Mouse (Mus musculus): Measurements from ENCODE around the gene Gm42791.

Gene Gm42791

DNA sequence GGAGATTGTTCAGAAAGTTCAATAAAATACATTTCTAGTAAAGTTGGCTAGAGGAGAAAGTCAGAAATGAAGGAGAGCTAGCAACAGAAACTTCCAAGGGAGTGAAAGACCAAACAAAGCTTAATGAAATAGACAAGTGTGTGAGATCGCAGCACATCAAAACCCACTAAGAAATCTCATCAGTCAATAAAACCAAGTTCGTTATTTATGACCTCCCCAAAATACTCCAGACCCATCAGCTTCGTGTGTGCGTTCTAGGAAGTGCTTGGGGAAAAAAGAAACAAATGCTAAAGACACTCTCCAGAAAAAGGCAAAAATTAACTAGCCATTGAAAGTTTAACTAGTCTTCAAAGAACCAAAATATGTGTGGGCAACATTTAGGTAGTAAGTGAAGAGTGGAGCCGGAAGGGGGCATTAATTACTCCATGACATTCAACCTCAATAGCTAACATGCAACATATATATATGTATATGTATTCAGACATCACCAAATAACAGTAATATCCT lies 67.2 kb downstream of the Gm42791 start:
- no peak for DNase-seq (ENCODE audit: low spot score in 2 of 2)

DNA sequence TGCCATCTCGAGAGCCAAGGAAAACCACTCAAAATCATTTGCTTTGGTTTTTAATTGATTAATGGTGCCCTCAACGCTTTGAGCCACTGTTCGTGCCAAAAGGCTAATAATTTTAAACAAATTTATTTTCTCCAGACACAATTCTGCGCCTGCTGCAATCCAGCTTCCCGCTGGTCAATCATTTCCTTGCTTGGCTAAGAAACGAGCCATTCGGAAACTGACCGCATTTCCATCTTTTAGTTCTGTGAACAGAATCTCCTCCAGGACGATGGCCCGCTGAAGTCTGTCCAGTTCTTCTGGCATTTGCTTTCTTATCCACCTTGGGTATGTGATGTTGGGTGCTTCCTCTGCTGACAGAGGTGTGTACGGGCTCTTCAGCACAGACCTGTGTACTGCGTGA lies 70.4 kb downstream of the Gm42791 start:
- no peak for DNase-seq (ENCODE audit: low spot score in 2 of 2)

DNA sequence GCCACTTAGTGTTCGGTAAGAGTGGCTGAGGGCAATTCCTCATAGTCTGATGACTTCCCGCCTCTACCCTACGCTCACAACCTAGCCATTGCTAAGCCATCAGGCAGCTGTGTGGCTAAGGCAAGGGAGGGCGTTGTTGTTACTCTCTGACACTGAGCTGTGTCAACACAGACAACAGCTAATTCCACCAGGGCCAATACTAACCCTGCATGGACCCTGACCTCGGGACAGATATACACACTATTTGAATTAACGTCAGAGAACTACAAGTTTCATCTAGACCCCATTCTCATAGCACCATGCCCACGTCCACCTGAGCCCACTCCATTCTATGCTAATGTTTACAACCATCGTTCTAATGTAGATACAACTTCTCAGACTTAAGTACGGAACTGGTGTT lies 70.9 kb downstream of the Gm42791 start:
- no peak for DNase-seq (ENCODE audit: low spot score in 2 of 2)

DNA sequence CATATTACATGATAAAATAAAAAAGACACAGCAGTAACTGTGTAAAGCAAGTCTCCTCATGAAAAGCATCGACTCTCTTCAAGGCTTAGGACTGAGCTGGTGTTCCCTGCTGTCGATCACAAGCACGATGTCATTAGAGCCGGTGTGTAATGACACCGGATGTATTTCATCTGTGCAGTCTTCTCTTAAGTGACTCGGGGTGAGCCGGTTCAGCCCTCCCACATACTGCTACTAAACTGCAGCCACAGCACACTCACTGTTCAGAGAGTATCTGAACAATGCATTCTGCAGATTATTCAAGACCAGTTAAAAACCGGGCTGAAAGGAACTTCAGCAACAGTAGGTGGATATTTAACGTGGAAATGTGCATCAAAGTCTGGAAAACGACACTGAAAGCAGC lies 71.5 kb downstream of the Gm42791 start:
- no peak for DNase-seq (ENCODE audit: low spot score in 2 of 2)

DNA sequence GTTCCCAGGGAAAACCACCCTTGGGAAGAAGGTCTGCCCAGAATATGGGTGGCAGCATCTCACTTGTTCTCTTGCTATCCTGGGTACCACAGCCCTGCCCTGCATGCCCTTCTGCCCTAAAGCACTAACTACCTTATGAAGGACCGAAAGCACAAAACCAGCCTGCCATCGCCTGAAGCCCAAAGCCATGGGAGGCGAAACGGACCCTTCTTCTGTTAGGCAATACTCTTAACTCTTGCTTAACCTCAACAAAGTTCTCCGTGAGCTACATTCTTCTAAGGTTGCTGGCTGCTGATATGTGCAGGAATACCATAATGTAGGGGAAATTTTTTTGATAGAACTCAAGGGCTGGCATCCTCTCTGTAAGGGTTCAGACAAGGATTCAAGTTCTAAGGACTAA lies 72.2 kb downstream of the Gm42791 start:
- DNase-seq (ENCODE audit: low spot score in 2 of 2): no peak

DNA sequence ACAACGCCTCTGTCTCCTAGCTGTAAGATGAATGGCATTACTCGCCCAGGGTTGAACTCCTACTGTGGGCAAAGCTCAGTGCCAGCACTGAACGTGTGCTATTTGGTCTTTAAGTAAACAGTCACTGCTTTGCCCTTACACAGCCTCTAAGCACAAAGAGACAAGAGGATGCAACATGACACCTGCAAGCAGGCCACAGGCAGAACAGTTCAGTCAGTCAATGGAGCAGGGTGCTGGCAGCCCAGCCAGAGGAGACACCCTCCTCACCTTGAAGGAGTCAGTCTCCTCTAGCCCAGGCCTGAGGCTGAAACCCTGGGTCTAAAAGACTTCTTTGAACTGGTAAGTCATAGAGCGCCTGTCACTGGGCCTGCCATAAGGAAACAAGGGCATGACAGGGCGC lies 76.9 kb downstream of the Gm42791 start:
- no peak for DNase-seq (ENCODE audit: low spot score in 2 of 2)

DNA sequence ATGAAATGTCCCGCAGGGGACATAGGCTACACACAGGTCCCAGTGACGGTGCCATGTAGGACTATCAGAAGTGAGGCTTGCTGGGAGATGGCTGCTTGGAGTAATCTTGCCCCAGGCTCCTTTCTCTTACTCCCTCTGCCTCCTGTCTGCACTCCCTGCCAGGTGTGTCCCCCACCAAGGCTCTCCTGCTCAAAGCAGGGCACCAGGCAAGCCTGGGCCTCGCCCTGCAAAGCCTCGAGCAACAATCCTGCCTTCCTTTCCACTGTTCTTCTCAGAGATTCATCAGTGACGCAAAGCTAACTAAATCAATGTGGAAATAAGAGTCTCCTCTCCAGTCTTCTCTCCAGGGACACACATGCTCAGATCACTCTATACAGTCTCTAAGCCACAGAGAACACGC lies 78.2 kb downstream of the Gm42791 start:
- no peak for DNase-seq (ENCODE audit: low spot score in 2 of 2)

DNA sequence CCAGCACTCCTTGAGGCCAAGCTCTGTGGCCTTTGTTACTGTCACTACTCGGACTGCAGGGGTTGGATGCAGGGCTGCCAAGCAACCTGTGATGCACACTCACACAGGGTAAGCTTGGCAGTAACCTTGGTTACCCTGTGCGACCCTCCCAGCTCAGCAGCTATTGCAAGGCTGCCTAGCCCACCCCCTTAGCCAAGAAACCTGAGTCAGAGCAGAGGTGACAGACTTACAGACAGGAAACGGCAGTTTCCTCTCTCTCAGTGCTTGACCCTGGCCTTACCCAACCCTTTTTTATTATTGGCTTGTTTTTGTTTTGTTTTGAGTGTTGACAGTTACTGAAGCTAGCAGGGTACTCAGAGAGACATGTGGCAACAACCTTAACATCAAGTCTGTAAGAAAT lies 82.7 kb downstream of the Gm42791 start:
- DNase-seq (ENCODE audit: low spot score in 2 of 2): no peak

DNA sequence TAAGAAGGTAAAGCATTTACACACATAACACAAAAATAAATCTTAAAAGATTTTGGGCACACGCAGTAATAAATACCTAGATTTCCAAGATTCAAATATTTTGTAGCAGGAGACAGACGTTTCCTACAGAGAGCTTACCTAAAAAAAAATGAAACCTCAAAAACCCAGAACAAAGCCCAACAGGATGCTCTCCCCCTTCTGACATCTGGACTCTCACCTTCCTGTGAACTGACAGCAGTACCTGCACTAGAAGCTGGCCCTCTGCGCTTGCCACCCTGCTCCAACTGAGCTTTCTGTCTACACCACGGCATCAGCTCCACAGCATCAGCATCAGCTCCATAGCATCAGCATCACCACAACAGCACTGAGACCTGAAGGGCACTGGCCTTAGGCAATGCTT lies 84.9 kb downstream of the Gm42791 start:
- no peak for DNase-seq (ENCODE audit: low spot score in 2 of 2)

DNA sequence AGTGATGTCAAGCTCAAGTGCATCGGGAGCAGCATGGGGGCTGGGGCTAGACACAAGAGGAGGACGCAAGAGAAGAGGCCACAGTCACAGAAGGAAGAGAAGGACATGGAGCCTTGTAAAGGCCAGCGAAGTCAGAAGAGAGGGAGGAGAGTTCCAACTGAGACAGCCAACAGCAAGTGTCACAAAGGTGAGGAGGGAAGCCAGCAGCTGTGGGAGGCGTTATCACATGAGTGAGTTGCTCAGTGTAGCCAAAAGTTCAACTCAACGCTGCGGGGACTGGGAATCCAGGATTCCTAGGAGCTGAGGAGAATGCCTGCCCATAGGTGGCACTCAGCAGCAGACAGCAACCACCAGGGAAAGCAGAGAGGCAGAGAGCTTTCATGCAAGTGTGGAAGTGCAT lies 85.5 kb downstream of the Gm42791 start:
- DNase-seq (ENCODE audit: low spot score in 2 of 2): no peak

DNA sequence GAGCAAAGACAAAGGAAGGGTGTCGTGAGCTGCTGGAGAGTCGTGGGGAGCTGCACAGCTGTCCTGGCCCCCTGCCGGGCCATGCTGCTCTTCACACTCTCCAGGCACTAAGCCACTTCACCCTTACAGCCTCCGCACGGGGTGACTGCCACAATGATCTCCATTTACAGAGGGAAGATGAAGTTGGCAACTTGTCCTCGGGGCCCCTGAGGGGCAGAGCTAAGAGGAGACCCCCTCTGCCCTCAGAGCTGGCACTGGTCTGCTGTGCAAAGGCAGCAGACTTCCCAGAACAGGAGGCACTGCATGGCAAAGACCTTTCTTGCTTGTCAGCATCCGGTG lies 85.9 kb downstream of the Gm42791 start:
- no peak for DNase-seq (ENCODE audit: low spot score in 2 of 2)

DNA sequence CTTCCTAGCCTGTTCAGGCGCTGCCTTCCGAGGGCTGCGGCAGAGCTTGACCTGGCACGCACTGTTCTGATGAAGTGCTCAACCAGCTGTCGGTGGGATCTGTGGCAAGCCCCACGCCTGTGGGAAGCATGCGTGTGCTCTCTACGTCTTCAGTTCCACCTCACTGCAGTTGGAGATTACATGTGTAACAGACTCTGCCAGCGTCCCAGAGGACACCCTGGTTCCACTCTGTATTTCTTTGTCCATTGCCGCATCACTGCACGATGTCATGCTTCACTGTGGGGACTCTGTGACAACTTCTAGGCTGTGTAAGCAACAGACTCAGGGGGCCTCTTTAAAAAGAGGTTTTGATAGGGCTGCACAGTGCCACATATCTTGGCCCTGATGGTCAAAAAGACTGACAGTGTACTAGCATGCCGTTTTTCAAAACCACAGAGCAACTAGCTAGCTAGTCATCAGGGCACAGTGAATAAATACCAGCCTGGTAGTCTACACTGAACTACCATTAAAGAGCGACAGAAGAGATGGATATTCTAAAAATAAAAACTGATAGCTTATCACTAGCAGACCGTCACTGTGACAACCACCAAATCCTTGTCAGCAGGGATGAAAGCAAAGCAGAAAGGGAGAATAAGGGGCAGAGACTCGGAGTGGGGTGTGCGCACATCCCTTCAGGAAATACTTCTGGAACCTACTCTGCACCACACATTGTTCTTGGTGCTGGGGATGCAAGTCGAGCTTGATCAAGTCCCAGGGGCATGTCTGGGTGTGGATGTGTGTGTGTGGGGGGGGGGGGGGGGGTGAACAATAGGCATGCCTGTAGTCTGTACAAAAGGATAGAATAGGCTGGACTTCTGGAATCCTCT lies 86.5 kb downstream of the Gm42791 start:
- no peak for DNase-seq (ENCODE audit: low spot score in 2 of 2)

DNA sequence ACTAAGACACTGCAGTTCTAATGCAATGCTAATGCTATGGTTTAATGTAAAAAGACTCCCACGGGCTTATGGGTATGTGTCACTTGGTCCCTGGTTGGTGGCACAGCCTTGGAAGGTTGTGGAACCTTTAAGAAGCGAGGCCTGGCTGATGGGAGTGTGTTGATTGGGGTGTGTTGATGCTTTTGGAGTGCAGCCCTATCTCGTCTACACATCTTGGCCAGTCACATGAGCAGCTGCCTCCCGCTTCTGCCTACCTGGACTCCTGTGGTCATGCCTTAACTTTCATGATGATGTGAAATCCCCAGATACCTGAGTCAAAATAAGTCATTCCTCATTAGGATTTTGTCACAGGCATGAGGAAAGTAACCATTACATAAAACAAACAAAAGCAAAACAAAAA lies 88.6 kb downstream of the Gm42791 start:
- DNase-seq (ENCODE audit: low spot score in 2 of 2): no peak

DNA sequence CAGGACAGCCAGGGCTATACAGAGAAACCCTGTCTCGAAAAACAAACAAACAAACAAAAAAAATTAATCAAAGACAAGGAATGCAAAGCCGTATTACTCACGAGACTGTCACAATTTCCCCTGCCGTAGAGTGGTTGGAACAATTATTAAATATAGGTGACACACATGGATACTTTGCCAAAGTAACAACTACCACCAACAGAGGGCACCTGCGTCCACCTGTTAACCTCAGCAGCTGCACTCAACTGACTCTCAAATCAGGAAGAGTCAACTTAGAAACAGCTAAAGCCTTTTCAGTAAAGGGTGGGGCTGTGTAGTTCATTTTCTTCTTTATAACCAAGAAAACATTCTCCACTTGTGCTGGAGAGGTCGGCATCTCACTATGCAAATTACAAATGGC lies 90.1 kb downstream of the Gm42791 start:
- DNase-seq (ENCODE audit: low spot score in 2 of 2): no peak

DNA sequence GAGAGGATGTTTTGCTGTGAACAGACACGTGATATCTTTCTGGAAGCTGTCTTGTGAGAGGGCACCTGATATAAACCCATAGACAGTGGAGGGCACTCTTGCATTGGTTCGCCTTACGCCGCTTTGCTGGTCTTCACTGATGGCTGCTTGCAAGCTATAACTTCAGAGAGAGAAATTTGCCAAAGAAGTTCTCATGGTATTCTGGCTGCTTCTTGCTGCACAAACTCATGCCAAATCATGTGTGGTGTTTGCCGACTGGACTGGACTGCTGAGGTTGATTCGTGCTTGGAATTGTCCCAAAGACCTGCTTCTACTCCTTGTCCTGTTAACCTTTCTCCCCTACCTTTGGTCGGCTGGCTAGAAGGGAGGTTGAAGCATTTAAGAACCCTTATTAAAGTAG lies 95.6 kb downstream of the Gm42791 start:
- no peak for DNase-seq (ENCODE audit: low spot score in 2 of 2)

DNA sequence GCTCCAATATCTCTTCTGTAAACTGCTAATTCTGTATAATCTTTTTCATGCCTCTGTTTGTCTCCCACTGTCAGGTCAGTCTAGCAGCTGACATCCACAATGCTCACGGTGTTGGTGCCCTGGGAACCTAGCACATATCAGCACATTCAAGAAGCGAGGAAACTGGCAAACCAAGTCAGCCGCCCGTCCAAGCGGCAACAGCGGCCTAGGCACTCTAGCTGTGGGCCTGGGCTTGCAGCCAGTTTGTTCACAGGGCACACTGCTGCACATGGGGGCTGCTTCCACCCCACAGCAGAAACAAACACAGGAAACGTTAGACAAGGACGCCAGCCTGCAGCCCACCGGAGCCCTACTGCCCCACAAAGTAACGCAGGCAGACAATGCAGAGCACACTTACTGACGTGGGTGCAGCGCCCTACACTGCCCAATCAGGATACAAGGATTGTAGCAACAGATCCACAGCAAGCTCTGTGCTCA lies 97.0 kb downstream of the Gm42791 start:
- no peak for DNase-seq (ENCODE audit: low spot score in 2 of 2)

DNA sequence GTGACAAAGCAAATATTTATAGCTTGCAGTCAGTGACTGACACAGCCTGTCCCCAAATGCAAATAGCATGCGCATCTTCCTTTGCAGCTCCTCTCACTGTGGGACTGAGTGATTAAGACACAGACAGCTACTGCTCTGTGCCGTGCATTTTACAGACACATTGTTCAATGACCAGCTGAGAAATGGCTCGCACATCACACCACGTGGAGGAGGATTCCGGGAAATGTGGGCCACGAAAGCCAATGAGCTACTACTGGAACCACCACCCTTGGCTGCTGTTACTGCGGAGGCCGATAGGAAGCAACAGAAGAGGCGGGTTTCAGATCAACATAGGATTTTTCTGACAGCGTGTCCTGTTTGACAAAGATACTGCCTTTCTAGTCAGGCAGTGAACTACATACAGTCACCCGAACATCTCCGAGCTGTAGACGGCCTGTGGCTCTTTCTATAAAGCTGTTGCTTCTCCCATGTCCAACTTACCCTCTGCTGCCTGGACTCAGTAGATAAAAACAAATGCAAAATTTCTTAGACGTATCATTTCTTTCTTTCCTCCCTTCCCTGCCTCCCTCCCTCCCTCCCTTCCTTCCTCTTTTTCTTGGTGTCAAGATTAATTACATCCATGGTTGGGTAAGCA lies 97.8 kb downstream of the Gm42791 start:
- peak; percentile 77 to 80 for DNase-seq (ENCODE audit: low spot score in 2 of 2)

DNA sequence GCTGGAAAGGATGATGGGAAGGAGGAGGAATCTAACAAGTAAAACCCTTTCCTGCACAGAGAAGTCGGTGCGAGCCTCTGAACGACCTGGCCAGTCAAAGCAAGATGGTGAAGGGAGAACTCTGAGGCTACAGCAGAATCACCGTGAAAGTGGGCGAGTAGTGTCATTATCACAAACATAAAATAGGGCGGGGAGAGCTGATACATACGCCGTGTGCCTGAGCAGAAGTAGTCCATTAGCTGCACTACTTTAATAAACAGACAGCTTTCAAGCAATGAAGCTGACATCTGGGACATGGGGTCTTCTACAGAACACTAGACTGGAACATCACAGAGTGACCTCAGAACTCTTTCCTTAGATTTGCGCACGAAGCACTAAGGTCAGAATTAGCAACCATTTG lies 98.4 kb downstream of the Gm42791 start:
- no peak for DNase-seq (ENCODE audit: low spot score in 2 of 2)

DNA sequence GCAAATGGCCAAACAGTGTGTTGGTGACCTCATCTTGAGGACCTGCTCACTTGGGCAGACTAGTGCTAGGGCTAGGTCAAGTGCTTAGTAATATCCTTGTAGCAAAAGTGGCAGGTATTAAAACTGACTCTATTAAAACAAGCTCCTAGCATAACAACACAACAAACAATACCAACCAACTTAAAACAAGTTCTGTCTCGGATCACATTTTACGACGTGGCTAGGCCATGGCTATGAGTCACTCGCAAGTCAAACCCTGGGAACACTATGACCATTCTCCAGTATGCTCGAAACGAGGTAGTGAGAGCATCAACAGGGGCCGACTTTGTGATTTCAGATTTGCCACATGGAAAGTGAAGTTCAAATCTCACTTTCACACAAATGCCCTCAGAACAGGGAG lies 99.1 kb downstream of the Gm42791 start:
- DNase-seq (ENCODE audit: low spot score in 2 of 2): no peak

DNA sequence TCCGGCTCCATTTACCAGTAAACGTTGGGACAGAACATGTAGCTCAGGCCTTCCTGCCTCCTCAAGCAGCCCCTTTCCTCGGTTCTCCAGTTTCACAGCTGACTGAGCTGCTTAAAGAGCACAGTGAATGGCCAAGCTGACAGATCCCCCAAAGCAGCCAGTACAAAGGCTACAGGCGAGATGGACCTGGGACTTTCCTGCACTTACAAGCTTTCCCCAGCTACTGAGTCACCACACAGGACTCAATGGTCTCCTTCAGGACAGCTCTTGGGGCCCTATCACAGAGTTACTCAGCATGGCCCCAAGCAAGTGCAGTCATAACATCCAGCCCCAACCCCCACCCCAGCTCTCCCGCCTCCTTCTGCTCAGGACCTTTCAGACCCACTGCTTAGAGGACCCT lies 99.9 kb downstream of the Gm42791 start:
- no peak for DNase-seq (ENCODE audit: low spot score in 2 of 2)

DNA sequence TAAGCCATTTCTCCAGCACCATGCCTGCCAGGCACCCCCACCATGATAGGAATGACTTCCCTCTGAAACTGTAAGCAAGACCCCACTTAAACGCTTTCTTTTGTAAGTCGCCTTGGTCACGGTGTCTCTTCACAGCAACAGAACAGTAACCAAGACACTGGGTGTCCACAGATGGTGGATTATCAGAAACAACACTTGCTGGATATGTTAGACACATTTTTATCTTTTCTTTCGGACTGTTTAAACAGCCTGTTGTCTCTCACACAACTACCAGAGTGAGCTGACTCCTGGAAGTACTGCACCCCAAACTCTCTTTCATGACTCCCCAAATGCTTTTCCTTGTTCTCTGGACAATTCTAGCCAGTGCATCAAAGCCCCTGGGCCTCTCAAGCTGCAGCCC lies 104.7 kb downstream of the Gm42791 start:
- DNase-seq (ENCODE audit: low spot score in 2 of 2): no peak

DNA sequence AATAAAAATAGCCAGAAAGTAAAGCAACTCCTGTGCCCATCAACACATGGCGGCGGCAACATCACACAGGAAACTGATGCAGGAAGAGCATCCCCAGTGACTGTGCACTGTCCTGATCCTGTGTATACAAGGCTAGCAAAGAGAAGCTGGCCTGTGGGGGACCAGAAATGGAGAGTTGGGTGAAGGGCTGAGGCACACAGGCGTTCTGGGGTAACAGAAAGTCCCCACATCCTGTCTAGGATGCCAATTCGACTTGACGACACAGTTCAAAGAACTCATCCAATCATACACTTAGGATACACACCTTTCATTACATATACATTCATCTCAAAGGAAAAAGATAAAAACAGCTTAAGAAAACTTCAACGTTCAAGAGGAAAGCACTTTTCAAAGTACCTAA lies 106.9 kb downstream of the Gm42791 start:
- no peak for DNase-seq (ENCODE audit: low spot score in 2 of 2)

DNA sequence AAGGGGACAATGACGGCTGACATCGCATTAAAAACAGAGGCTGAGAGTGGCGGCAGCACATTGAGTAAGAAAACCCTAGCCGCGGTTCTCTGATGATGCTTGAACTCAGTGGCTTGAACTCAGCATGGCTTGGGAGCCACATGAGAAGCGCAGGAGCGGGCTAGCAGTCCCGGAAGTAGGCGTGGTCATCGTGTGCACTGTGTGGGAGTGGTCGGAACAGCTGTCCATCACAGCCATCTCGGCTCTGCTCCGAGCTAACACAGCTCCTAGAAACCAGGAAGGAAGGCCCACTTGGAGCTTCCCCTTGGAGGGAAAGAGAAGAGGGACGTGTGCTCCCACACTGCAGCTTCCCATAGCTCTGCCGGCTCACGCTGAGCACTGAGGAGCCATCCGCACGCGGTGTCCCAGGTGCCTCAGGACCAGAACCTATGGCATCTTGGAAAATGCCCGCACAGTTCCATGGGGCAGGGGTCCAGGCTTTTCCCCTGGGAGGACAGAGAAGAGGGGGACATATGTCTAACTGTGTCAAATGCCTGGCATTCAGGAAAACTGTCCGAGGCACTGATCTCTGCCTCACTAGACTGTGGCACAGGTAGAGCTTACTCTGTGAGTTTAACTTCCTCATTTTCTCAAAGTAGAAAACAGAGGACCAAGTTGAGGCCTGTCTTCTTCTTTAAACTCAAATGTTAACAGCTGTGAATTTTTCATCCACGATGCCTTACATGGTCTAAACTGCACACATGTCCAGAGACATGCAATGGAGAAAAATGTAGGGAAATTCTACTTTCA lies 108.9 kb downstream of the Gm42791 start:
- DNase-seq (ENCODE audit: low spot score in 2 of 2): no peak
